Mouse (Mus musculus) retina, adult 2 months (tissue): ENCODE data around the gene Kcne1.

Experiments used
- DNase-seq: peaks from one replicate; pipeline ENCODE4 v3.0.0-alpha.2; 2012; ENCODE audit warnings: low read depth, low spot score

Kcne1 gene

DNA sequence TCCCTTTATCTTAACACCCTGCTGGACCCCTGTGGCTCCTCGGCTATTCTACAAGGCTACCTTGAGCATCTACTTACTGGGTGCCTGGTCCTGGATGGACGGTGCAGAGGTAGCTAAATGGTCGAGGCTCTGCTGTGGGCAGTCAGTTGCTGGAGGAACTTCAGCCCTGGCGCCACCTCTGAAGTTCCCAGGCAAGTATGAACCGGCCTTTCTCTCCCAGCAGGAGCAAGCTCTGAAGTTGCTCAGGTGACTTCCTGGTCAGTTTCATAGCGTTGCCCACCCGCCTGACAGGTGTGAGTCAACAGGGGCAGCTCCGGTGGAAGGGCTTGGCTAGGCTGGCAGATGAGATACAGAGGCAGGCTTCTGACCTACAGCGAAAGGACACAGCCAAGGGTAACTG is at the start of gene Kcne1:
Kcne1 (minus strand) TSS at position 240 of the 400 bp plus-strand sequence.
- no peak for DNase-seq

DNA sequence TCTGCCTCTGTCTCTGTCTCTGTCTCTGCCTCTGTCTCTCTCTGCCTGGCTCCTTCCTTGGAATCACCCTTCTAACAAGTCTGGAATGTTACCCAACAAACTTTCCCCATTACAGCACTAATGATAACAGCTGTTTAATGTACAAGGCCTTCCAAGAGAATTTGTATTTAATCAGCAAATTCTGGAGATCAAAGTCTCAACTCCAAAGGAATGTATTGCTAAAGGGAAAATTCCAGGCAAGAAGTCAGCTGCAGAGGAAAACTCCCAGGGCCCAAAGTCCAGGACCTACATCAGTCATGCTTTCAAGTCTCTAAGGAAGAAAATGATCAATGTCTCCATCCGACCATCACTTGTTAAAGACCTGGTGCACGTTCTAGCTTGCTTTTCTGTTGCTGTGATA is 48.6 kb upstream of the Kcne1 start:
- DNase-seq, result no peak

DNA sequence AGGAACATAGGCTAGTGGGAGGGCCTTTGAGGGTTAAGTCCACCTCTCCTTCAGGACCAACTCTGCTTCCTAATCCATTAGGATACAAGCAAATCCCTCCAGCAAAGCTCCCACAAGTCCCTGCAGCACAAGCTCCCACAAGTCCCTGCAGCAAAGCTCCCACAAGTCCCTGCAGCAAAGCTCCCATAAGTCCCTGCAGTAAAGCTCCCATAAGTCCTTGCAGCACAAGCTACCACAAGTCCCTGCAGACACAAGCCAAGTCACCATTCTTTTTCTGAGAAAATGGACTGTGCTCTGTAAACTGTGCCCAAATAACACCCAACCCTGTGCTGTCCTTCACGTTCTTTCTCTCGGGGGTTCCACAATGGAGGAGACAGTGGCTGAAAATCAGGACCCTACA is 44.9 kb upstream of the Kcne1 start:
- no peak for DNase-seq

DNA sequence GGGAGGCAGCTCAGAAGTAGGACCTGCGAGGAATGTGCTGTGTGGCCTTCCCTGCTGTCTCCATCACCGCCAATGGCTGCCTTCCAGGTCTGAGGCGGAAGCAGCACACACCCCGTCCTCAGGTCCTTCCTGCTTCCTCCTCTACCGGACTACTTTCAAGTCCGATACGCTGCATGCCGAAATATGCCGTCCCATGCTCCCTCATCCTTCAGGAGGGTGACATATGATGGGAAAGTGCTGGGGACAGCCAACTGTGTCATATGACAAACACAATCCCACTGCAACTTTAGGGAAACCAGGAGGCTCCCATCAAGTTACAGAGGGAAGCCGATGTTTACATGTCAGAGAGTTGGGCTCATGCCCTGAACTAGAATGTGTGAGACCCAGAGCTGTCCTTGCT is 43.8 kb upstream of the Kcne1 start:
- no peak for DNase-seq

DNA sequence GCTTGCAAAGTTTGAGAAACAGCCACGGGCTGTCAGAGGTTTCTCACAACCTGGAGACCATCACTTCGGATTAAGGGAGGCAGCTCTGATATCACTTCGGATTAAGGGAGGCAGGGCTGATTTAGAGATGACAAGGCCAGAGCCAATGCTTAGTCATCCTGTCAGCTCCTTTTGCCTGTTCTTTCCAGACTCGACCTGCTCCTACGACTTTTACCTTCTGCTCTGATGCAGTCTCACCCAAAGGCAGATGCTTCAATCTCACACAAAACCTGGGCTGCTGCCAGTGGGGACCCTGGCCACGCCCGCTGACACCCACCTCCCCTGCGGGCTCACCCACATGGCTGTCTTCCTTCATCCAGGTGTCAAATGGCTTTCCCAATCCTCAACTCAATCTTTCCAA is 42.9 kb upstream of the Kcne1 start:
- no peak for DNase-seq

- DNase-seq, result no peak
Observed at GRCm38 (mm10) chr16:92401206-92401605, 41.9 kb upstream of the Kcne1 start.

- DNase-seq, result no peak
Observed at GRCm38 (mm10) chr16:92399490-92400458, 40.5 kb upstream of the Kcne1 start.

DNA sequence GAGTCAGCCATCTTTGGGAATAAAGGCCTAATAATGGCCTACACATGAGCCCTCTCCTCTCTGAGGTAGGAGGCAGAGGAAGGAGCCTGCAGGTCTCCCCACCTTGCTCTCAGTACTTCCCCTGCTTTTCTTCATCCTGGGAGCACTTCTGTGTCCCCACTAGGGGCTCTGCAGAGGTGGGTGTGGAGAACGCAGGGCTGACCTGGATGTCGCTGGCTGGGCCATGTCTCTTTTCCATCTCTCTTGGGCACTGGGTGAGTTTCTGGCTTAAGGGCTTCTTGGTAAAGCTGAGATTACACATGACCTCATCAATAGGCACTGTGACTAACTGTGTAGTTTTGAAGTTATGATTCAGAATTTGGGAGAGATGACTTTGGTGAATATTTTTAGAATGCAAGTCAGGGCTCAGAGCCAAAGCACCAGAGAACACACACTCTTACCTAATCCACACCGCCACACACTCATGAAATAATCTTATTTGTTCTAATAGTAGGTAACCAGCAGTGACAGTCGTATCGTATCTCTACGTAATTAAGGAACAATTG is 39.4 kb upstream of the Kcne1 start:
- no peak for DNase-seq

DNA sequence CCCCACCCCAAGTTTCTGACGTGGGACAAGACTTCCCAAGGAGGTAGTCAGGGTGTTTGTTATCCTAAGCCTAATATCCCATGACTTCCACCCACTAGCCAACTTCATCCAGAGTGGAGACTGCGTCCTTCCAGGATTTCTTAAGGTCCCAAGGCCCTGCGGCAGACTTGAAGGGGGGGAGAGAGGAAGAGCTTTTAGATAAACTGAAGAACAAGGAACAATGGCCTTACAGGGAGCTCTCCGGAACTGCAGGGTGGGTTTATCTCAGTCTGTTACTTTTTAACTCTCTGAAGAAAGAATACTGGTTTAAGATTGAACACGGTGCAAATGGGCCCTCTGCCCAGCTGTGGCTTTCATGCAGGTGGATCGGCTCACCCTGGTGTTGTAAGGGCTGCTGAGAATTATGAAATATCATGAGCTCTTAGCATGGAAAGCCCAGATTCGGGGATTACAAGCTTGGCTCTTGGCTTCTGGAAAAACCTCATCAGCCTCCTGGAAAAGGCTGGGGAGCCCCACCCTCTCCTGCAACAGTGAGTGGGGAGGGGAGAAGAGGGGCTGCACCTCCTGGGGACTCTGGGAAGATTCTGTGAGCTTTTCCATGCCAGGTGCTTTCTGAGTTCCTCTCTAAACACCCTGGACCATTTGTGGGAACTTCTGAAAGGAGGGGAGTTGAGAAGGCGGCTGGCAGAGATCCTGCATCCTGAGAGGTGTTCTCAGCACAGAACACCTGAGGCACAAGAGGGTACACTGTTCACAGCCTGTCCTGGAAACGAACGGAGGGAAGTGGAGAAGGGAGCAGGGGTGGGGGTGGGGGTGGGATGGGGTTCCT is 38.7 kb upstream of the Kcne1 start:
- no peak for DNase-seq

DNA sequence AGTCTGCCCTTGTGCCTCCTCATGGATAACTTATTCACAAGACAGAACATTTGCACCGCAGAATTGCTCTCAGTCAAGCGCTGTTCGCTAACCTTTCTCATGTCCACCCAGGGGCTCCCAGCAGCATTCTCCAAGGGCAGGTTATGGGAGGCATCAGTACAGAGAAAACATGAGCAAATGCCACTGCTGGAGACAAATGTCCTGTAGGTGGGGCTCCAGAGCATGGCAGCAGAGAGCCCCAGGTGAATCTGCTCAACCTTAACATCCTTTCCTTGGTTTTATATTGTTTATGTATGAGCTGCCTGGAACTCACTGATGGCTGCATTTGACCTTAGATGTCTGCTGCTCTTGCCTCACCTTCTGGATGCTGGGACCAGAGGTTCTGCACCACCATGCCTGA is 34.5 kb upstream of the Kcne1 start:
- no peak for DNase-seq

GRCm38 (mm10) chr16:92387692-92388091 is 28.4 kb upstream of the Kcne1 start:
- DNase-seq, result no peak

GRCm38 (mm10) chr16:92385062-92385461 is 25.8 kb upstream of the Kcne1 start:
- no peak for DNase-seq

DNA sequence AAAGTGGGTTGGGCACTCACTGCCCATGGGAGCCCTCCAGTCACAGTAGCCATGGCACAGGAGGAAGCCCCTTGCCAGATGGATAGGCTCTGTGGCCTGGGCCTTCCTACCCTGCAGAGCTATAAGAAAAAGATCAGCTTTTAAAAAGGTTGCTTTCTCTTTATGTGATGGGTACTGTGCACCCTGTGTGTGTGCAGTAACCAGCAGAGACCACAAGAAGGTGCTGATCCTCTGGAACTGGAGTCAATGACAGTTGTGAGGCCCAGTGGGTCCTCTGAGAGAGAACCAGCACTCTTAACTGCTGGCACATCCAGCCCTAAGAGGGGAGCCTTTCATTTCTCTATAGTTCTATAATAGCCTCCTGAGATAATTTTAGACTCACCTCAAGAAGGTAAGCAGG is 24.1 kb upstream of the Kcne1 start:
- DNase-seq, result no peak

DNA sequence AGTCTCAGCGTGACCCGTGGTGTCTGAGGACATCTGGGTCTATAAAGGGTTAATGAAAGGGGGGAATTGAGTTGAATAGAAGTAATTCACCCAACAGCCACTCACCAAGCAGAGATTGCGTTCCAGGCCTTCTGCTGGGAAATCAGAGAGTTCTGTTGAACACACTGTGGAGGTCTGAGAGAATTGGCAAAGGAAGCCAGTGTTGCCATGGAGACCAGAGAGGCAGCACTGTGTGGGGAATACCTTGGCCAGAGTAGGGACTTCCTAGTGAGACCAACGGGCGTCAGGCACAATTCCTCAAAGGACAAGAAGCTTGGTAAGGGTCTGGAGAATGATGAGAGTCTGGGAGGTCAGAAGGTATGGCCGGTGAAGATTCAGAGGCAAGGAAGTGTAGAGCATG is 23.2 kb upstream of the Kcne1 start:
- DNase-seq, result no peak

GRCm38 (mm10) chr16:92381092-92381491 is 21.8 kb upstream of the Kcne1 start:
- DNase-seq, result no peak

DNA sequence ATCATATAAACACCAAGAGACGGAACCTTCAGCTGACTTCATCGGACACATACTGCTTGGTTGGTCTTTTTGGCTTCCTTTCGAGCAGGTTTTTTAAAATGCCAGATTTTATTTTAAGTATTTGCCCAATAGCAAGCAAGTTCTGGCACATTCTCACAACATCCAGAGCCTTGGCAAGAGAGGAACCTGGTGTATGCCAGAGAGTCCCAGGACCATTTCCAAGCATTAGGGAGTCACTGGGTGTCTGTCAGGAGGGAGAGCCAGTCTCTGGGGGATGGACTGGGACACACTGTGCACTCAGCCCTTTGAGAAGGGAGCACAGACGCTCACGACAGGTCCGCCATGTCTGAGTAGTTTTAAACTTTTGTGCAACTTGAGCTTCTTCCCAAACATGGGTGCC is 17.7 kb upstream of the Kcne1 start:
- no peak for DNase-seq

DNA sequence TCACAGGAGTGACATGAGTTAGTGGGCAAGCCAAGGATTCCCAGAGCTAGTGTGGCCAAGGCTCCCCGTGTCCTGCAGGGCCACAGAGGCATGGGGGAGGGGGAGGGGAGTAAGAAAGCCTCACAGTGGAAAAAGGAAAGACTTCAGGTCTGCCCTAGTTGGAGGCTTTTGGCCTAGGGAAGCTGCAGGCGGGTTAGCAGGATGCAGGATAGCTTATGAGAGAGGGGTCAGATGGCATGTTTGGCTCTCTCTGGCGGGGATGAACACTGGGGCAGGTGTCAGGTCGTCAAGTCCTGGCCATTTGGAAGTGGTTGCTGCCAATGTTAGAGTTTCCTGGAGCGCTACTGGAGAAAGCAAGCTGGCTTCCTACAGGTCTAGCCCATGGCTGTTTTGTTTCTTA is 12.4 kb upstream of the Kcne1 start:
- DNase-seq, result no peak

DNA sequence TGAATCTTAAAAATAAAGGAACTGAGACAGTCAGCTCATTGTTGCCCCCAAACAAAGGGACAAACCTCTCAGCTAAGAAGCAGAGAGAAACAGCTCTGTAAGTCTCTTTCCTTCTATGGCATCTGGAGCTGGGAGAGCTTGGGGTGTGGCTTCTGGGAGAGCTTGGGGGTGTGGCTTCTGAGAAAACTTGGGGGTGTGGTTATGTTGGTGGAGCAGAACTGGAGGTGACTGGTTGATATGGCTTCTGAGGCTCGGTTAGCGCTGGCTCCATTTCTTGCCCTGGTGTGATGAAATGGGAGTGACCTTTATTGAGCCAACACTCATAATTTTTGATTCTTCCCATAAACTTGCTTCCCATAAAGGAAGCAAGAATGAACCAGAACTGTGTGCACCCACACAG is 10.0 kb upstream of the Kcne1 start:
- no peak for DNase-seq

- no peak for DNase-seq
Observed at GRCm38 (mm10) chr16:92365477-92365876, 6.2 kb upstream of the Kcne1 start.

GRCm38 (mm10) chr16:92360711-92361110 is 1.4 kb upstream of the Kcne1 start:
- DNase-seq, result no peak

DNA sequence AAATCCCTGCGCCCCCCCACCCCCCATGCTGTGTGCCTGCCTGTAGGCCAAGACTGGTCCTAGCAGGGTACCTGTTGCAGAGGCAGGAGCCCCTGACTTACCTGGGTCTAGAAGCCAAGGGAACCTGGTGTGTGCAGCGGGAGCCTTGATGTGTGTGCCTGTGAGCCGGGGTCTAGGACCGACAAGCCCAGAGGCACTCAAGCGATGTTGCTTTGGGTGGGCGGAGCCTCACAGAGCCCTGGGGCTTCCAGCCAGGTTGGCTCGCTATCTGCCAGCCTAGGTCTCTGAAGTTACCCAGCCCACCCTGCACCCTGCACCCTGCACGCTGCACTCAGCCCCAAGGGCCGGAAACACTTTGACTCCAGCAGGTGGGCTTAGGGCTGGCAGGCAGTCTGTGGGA is 534 bp downstream of the Kcne1 start:
- no peak for DNase-seq

- no peak for DNase-seq
Observed at GRCm38 (mm10) chr16:92357566-92357965, 1.7 kb downstream of the Kcne1 start.
